Mouse (Mus musculus) right cerebral cortex, postnatal 25 days (tissue): ENCODE data around the gene Zfp706.

Source experiments
- DNase-seq: peaks from one replicate; pipeline ENCODE4 v3.0.0; 2022

Zfp706 gene

GRCm38 (mm10) chr15:37007233-37007958 is at the start of gene Zfp706:
Gene Zfp706, minus strand, starts transcription at chr15:37007773.
- peak; percentile 99 for DNase-seq

GRCm38 (mm10) chr15:37054582-37054981 is 47.0 kb upstream of the Zfp706 start:
- peak; percentile 2 for DNase-seq

- DNase-seq: peak; percentile 71
These were observed 45.7 kb upstream of the Zfp706 start for GRCm38 (mm10) chr15:37053085-37053762.

- DNase-seq: no peak
These were observed 39.8 kb upstream of the Zfp706 start for GRCm38 (mm10) chr15:37047403-37047802.

GRCm38 (mm10) chr15:37046586-37046985 is 39.0 kb upstream of the Zfp706 start:
- DNase-seq: no peak

- no peak for DNase-seq
These were observed 38.6 kb upstream of the Zfp706 start for GRCm38 (mm10) chr15:37046131-37046530.

GRCm38 (mm10) chr15:37045456-37045855 is 37.9 kb upstream of the Zfp706 start:
- peak; percentile 74 for DNase-seq

GRCm38 (mm10) chr15:37042559-37042958 is 35.0 kb upstream of the Zfp706 start:
- peak; percentile 75 for DNase-seq

GRCm38 (mm10) chr15:37041214-37041613 is 33.6 kb upstream of the Zfp706 start:
- DNase-seq: peak; percentile 44

GRCm38 (mm10) chr15:37038666-37039065 is 31.1 kb upstream of the Zfp706 start:
- no peak for DNase-seq

GRCm38 (mm10) chr15:37037704-37038103 is 30.1 kb upstream of the Zfp706 start:
- DNase-seq: no peak

GRCm38 (mm10) chr15:37036481-37037156 is 29.0 kb upstream of the Zfp706 start:
- DNase-seq: no peak

GRCm38 (mm10) chr15:37034155-37034554 is 26.6 kb upstream of the Zfp706 start:
- DNase-seq: no peak

GRCm38 (mm10) chr15:37033431-37033830 is 25.9 kb upstream of the Zfp706 start:
- DNase-seq: no peak

GRCm38 (mm10) chr15:37031334-37032150 is 24.0 kb upstream of the Zfp706 start:
- DNase-seq: peak; percentile 31

- DNase-seq: no peak
These were observed 23.4 kb upstream of the Zfp706 start for GRCm38 (mm10) chr15:37030929-37031328.

GRCm38 (mm10) chr15:37027956-37028355 is 20.4 kb upstream of the Zfp706 start:
- DNase-seq: no peak

- DNase-seq: no peak
These were observed 18.9 kb upstream of the Zfp706 start for GRCm38 (mm10) chr15:37026458-37026857.

GRCm38 (mm10) chr15:37020581-37021245 is 13.1 kb upstream of the Zfp706 start:
- DNase-seq: no peak

GRCm38 (mm10) chr15:37019434-37019833 is 11.9 kb upstream of the Zfp706 start:
- no peak for DNase-seq

- DNase-seq: no peak
These were observed 4.3 kb upstream of the Zfp706 start for GRCm38 (mm10) chr15:37011897-37012296.

- no peak for DNase-seq
These were observed 3.7 kb upstream of the Zfp706 start for GRCm38 (mm10) chr15:37011316-37011715.
